Mouse (Mus musculus): ENCODE data around the gene H2-Ob.

- TF ChIP-seq CTCF (IDR thresholded peaks at IDR 0.05; ENCODE audit: low read depth) (no peak), EP300 (IDR thresholded peaks at IDR 0.05; ENCODE audit: low read depth) (no peak)
These were observed 44.0 kb upstream of the H2-Ob start for GRCm38 (mm10) chr17:34194723-34195122.

All from liver, embryonic 14.5 days (tissue).